Mouse (Mus musculus) lung, postnatal 10 days (tissue): Measurements from ENCODE around the gene Icam2.
"Not testable (repeated sequence)": the region's sequence is repeated elsewhere in the genome, so short reads cannot be mapped to it uniquely, and the experiment has no call there.

Experiments
- DNase-seq: peaks from one replicate; pipeline ENCODE4 v3.0.0; 2021

Gene Icam2

GRCm38 (mm10) chr11:106387791-106388216 is at the start of gene Icam2:
Gene Icam2, minus strand, starts transcription at chr11:106388075.
- DNase-seq, result peak; percentile 57

GRCm38 (mm10) chr11:106437543-106437942 is 49.7 kb upstream of the Icam2 start:
- no peak for DNase-seq

DNA sequence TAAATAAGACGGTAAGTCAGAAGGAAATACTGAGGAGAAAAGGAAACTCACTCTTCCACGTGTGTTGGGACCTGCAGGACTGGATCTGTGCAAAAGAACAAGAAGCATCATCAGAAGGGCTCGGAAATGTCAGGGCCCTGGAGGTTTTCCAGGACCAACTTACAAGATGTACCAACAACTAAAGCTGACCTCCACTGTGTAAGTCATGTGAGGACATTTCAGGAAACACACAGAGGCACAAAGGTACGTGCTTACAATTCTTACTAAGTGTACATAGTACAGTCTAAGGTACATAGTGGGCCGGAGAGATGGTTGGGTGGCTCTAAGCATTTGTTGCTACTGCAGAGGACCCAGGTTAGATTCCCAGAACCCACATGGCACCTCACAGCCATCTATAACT is 49.2 kb upstream of the Icam2 start:
- DNase-seq, result no peak

DNA sequence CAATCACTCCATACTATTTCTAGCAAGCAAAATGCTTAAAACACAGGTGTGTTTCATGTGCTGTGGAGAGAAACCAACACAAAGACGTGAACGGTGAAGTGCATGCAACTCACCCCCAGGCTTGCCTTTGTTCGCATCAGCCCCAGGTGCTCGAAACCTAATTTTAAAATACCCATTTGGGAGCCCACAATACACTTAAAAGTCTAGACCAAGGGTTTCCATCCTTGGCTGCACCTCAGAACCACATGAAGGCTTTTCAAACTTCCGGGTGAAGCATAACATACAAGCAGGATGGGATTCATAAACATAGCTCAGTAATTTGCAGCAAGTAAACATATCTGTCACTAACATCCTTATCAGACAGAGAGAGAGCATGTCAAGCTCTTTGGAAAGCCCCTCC is 42.5 kb upstream of the Icam2 start:
- DNase-seq, result no peak

- DNase-seq, result no peak
These were observed 41.8 kb upstream of the Icam2 start for GRCm38 (mm10) chr11:106429689-106430088.

DNA sequence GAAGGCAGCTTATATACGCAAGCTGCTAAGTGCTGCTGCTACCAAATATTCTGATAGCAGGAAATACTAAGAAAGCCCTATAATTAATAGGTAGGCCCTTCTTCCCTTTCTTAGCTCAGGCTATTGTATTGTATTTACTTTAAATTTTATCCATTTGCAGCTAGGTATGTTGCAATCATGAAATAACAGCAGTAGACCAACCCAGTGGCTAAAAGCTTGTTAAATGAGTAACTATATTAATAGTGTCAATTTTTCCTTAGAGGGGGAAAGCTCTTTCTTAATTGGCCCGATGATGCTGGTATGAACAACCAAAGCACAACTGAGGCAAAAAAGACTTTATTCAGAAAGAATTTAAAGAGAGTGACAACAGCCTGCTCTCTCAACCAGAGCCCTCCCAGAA is 40.7 kb upstream of the Icam2 start:
- DNase-seq, result no peak

GRCm38 (mm10) chr11:106428106-106428505 is 40.2 kb upstream of the Icam2 start:
- no peak for DNase-seq

- peak; percentile 67 for DNase-seq
These were observed 38.6 kb upstream of the Icam2 start for GRCm38 (mm10) chr11:106426447-106426846.

DNA sequence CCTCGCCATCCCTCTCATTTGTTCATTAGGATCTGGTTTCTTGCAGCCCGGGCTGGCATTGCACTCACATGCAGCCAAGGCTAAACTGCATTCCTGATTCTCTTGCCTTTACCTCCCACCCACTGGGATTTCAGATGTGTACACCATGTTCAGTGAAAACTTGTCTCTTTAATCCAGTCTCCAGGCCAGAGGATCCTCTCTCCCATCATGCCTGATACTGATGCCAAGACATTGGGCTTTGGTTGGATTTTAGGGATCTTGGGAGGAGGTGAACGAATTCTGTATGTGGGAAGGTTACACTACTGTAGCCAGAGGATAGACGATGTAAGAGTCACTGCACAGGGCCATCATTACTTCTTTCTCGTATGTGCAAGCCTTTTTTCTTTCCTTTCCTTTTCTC is 37.3 kb upstream of the Icam2 start:
- DNase-seq, result no peak

DNA sequence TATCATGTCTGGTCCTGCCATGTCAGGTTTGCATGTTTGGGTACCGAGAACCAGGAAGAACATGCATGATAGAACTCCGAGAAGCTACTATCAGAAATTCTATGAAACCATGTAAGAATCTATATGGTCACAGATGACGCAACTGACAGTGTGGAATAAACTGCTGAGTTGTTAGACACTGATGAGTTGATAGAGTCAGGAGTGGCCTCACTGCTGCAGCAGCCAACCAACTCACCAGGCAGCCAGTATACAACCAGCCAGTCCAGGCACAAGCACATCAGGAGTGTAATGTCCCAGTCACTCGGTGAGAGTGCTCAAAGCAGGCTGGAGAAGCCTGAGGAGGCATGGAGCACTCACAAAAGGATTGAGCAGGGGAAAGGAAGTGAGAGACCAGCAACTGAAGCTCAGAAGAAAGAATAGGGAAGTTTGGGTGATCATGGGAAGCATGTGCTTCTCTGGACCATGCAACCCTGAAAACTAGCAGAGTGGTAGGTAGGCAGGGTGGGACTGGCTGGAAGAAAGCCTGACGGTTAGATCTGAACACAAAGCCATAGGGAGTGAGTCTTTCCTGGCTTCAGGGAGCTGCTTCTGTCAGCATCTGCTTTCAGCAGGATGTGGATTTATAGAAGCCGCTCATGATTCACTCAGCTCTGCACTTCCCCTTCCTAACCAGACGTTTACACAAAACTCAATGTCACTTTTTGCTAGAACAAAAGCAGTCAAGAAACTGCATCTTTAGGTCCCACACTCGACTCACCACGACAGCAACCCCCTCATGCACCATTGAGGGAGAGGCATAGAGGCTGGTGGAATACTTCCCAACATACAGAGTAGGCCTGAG is 31.6 kb upstream of the Icam2 start:
- no peak for DNase-seq

DNA sequence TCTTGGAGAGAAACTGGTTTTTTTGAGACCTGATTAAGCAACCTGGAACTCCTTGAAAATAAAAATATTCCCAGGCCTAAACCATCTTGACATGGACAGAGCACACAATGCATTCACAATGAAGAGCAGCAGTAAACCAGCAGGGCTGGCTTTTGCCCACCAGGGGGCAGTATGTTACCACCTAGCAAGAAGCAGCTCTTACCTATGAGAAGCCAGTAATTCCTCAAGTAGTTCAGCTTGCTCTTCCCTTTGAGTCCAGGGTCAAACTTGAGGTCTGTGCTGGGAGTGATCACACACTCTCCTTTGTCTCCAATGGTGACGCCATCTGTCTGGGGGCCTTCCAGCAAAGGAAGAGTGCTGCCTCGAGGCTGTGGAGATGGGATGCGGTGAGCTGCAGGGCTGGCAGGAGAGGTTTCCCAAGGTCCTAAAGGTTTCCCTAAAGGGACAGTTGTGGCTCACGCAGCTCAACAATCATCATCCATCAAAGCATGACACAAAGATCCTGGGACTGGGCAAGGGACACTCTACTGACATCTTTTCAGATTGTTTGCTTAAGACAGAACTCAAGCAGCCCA is 30.8 kb upstream of the Icam2 start:
- peak; percentile 88 for DNase-seq

GRCm38 (mm10) chr11:106417860-106418259 is 30.0 kb upstream of the Icam2 start:
- DNase-seq, result no peak

DNA sequence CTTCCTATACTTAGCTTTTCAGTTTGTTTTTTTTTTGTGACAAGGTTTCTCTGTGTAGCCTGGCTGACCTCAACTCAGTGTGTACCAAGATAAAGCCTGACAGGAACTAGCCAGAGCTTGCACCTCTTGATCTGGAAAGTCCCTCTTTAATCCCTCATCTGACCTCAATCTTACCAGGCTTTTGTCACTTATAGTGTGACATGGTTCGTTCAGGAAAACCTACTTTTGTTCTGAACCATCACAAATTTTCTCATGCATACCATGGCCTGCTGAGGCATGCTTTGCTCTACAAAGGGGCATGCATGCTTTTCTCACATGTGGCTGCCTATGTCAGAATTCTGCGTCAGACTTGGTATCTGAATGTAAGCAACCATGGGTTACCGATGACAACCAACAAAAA is 28.5 kb upstream of the Icam2 start:
- DNase-seq, result no peak

- no peak for DNase-seq
These were observed 24.9 kb upstream of the Icam2 start for GRCm38 (mm10) chr11:106412641-106413360.

DNA sequence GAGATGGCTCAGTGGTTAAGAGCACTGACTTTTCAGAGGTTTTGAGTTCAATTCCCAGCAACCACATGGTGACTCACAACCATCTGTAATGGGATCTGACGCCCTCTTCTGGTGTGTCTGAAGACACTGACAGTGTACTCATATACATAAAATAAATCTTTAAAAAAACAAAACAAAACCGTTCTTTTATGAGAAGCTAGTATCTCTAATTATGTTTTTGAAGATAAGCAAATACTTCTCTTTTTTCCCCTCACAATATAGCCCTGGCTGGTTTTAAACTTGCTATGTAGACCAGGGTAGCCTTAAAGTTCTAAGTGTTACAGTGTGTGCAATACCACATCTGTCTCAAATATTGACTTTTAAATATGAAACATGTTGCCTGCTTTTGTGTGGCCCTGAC is 23.3 kb upstream of the Icam2 start:
- no peak for DNase-seq

- DNase-seq, result no peak
These were observed 22.6 kb upstream of the Icam2 start for GRCm38 (mm10) chr11:106410507-106410906.

- DNase-seq, result no peak
These were observed 22.1 kb upstream of the Icam2 start for GRCm38 (mm10) chr11:106410011-106410410.

DNA sequence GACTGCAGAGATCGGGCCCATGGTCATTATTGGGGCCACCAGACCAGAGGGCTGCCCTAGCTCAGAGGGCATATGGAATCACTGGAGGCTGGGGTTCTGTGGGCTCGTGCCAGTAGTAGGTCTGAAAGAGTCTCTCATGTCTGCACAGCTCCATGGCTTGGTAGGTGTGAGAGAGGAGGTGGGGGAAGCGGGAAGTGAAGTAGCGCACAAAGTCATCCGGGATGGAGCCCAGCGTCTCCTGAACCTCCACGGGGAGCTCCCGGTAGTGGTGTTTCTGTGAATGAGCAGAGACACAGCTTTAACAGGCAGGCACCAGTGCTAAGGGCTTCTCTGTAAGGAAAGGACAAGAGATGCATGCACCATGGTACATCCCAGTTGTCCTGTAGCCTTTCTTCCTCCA is 10.6 kb upstream of the Icam2 start:
- DNase-seq, result no peak

DNA sequence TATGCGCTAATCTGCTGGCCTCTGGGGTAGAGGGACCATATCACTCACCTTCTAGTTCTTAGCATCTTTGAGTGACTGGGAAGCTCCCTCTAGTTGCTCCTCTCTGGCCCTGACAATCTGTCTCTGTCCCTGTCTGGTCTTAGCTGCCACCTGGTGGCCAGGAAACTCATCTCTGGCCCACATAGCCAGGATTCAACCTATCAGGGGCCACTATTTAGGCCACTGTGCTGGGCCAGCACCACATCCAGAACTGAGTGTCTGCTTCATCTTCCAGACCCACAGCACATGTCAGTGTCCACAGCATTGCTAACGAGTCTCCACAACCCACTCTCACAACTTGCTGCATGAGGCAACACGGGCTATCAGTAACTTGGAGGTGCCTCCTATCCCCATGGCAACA is 9.8 kb upstream of the Icam2 start:
- DNase-seq, result no peak

GRCm38 (mm10) chr11:106394055-106394454 is 6.2 kb upstream of the Icam2 start:
- not testable (repeated sequence) for DNase-seq

GRCm38 (mm10) chr11:106393331-106393616 is 5.4 kb upstream of the Icam2 start:
- no peak for DNase-seq

- DNase-seq, result no peak
These were observed 4.9 kb upstream of the Icam2 start for GRCm38 (mm10) chr11:106392597-106393330.

DNA sequence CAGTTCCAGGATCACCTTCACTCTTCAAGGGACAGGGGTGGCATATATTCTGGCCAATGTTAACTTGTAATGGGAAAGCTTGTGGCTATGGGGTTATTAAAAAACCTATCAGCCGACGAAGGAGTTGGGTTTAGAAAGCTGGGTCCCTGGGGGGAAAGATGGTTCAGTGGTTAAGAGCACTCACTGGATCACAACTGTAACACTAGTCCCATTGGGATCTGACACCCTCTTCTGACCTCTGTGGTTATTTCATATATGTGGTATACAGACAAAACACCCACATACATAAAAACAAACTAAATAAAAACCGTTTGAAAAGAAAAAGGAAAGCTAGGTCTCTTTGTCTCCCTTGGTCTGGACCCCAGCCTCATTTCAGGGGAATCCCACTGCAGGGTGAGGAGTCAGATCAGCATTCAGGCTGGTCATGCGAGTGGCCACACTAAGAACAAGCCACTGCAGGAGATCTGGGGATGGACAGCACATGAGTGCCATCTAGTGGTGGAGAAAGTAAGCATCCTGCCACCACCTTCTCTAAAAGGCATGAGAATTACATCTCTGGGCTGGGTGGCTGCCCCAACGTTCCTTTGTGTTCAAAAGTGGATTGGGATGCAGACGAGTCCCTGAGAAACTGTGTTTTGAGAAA is 3.8 kb upstream of the Icam2 start:
- peak; percentile 85 for DNase-seq
